Mouse (Mus musculus) kidney, adult 2 months (tissue): ENCODE measurements at regions not wholly inside any gene's neighbourhood (a gene's known extent, or its start where the extent isn't known, plus 50 kb on each side); places are given as distances from the start of the nearest gene placed in this dataset.

Experiments
- DNase-seq: peaks from one replicate; pipeline ENCODE4 v3.0.0; 2021
- H3K27ac ChIP-seq: fragments of 200-500 bp; 2 replicates; pipeline ENCODE4 v1.5.1; 2012; ENCODE audit warnings: low read depth, low read length, control low read depth, inconsistent platforms; ENCODE audit not compliant: insufficient read depth
- H3K27me3 ChIP-seq: fragments of 200-500 bp; replicated peaks from 2 replicates; pipeline ENCODE4 v1.6.1; 2012; ENCODE audit warnings: mild to moderate bottlenecking, moderate library complexity, low read length, inconsistent platforms; ENCODE audit not compliant: control insufficient read depth, insufficient read depth
- H3K36me3 ChIP-seq: fragments of 200-500 bp; 2 replicates; pipeline ENCODE4 v1.6.1; 2012; ENCODE audit warnings: mild to moderate bottlenecking, moderate library complexity, low read length, inconsistent platforms; ENCODE audit not compliant: control insufficient read depth, insufficient read depth
- H3K4me1 ChIP-seq: fragments of 200-500 bp; 2 replicates; pipeline ENCODE4 v1.6.1; 2011; ENCODE audit warnings: low read length; ENCODE audit not compliant: control insufficient read depth, insufficient read depth
- H3K4me3 ChIP-seq: fragments of 200-500 bp; 2 replicates; pipeline ENCODE4 v1.5.1; 2011; ENCODE audit warnings: mild to moderate bottlenecking, low read depth, low read length, control low read depth; ENCODE audit not compliant: insufficient read depth
- CTCF ChIP-seq: fragments of 200-500 bp; conservative IDR thresholded peaks from 2 replicates; pipeline ENCODE4 v1.5.1; 2011; ENCODE audit warnings: low read depth, mild to moderate bottlenecking, control low read depth, low read length, moderate library complexity, mixed read lengths; ENCODE audit not compliant: insufficient read depth, insufficient read length
- POLR2A ChIP-seq: fragments of 200-500 bp; IDR thresholded peaks from one replicate; pipeline ENCODE4 v1.6.1; 2011; ENCODE audit warnings: low read depth, low read length, control low read depth
- WGBS: fragments of 180-500 bp; shearing (Covaris S2); methylation state at CpG from one replicate; pipeline ENCODE4 v1.1.7; 2018; 5-methylcytosine and 5-hydroxymethylcytosine counted together

DNA sequence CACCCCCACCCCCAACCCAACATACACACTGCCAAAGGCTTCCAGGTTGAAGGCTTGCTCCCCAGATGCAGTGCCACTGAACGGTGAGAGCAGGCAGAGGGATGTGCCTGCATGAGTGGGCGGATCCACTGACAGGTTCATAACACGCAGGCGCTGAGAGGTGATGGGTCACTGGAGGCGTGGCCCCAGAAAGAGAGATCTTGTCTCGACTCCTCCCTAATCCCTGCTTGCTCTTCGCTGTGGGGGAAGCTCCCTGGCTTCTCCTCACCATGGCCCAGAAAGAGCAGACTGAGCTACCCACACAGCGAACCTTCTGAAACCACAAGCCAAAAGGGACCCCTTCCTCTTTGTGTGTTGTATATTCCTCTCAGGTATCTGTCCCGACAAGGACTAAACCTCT is 470.6 kb upstream of the Tbx3 start:
- Histone ChIP-seq H3K4me3 (no peak overlapping the region), H3K27me3 (no peaks in the 10 kb centered on the region), H3K4me1 (no peaks in the 10 kb centered on the region), H3K27ac (no peak overlapping the region), H3K36me3 (no peaks in the 10 kb centered on the region)
- no peak for DNase-seq
- 46% methylated on average over 9 of the region's 9 CpGs for WGBS
- TF ChIP-seq POLR2A, result no peak
- TF ChIP-seq CTCF, result no peak

DNA sequence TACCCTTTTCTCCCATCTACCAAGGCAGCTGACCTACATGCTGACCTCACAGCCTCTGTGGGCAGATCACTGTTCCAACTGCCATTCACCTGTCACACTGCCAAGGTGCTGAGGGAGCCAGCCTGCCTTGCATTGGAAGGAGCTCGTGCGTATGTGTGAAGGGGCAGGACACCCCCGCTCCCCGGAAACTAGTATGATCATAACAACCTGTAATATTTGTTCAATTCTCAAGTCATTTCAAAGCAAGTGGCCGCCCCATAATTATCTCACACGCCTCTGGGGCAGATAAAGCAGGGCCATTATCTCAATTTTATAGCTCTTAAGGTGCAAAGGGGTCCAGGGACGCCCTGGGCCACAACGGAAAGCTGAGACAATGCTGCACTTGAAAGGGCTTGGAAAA is 469.2 kb upstream of the Tbx3 start:
- H3K36me3 ChIP-seq, result no peaks in the 10 kb centered on the region
- no peak for DNase-seq
- no peaks in the 10 kb centered on the region for H3K27me3 ChIP-seq
- WGBS, result 76% methylated on average over 8 of the region's 8 CpGs
- no peak overlapping the region for H3K4me3 ChIP-seq
- H3K27ac ChIP-seq, result no peak overlapping the region
- no peak for TF ChIP-seq CTCF
- TF ChIP-seq POLR2A, result no peak
- no peaks in the 10 kb centered on the region for H3K4me1 ChIP-seq

DNA sequence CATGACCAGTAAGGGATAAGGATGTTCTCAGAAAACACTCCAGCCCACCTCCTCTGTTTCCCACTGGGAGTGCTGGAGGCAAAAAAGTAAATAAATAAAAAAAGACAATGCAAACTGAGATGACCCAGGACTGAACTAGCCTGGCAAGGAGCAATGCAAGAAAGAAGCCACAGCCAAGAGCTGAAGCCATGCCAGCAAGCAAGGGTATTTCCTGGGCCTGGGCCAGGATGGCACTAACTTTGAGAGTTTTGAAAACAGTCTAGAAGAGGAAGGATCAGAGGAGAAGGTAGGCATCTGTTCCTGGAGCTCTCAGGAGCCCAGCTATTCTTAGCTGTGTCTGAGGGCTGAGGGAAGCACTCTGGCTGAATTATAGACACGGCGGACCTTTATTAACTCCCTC is 465.7 kb upstream of the Tbx3 start:
- Histone ChIP-seq H3K36me3 (no peaks in the 10 kb centered on the region), H3K27ac (no peak overlapping the region), H3K4me3 (no peak overlapping the region), H3K27me3 (no peaks in the 10 kb centered on the region), H3K4me1 (no peaks in the 10 kb centered on the region)
- 35% methylated on average over 2 of the region's 2 CpGs for WGBS
- TF ChIP-seq POLR2A, result no peak
- no peak for TF ChIP-seq CTCF
- no peak for DNase-seq

DNA sequence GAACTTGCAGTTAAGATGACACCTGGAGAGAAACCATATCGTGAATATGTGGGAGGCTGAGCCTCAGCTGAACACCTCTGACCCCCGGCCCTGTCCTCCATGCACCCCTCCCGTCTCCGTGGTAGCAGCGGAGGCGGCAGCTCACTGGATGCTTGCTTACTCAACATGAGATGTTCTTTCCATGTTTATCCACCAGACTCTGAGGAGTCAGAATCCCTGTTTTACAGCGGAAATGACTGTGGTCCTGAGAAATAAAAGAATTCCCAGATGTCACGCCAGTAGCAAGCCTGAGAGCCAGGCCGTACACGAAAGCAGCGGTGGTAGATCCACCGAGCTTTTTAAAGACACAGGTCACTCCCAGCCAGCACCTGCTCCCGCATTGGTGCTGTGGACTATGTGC is 462.4 kb upstream of the Tbx3 start:
- no peak overlapping the region for H3K4me3 ChIP-seq
- no peaks in the 10 kb centered on the region for H3K27me3 ChIP-seq
- no peaks in the 10 kb centered on the region for H3K4me1 ChIP-seq
- H3K36me3 ChIP-seq, result no peaks in the 10 kb centered on the region
- DNase-seq, result peak; percentile 8
- no peak for TF ChIP-seq CTCF
- TF ChIP-seq POLR2A, result no peak
- H3K27ac ChIP-seq, result no peak overlapping the region
- WGBS, result 25% methylated on average over 13 of the region's 13 CpGs

DNA sequence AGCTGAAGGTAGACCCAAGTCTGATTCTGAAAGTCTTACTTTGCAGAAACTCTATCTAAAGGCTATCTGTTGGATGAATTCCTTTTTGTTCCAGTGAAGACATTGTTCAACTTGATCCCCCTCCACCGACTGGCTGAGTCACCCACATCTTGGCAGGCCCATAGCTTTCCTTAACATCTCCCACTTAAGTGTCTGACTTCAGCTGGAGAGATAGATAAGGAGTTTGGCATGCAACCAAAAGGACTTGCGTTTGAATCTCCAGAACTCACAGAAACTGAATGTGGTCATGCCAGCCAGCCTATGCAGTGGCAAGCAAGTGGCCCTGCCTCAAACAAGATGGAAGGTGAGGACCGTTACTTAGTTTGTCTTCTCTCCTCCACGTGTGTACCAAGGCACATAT is 457.3 kb upstream of the Tbx3 start:
- DNase-seq, result no peak
- no peak overlapping the region for H3K4me3 ChIP-seq
- 60% methylated on average over 4 of the region's 4 CpGs for WGBS
- no peaks in the 10 kb centered on the region for H3K36me3 ChIP-seq
- no peaks in the 10 kb centered on the region for H3K27me3 ChIP-seq
- no peak overlapping the region for H3K27ac ChIP-seq
- TF ChIP-seq CTCF (no peak), POLR2A (no peak)
- no peaks in the 10 kb centered on the region for H3K4me1 ChIP-seq

DNA sequence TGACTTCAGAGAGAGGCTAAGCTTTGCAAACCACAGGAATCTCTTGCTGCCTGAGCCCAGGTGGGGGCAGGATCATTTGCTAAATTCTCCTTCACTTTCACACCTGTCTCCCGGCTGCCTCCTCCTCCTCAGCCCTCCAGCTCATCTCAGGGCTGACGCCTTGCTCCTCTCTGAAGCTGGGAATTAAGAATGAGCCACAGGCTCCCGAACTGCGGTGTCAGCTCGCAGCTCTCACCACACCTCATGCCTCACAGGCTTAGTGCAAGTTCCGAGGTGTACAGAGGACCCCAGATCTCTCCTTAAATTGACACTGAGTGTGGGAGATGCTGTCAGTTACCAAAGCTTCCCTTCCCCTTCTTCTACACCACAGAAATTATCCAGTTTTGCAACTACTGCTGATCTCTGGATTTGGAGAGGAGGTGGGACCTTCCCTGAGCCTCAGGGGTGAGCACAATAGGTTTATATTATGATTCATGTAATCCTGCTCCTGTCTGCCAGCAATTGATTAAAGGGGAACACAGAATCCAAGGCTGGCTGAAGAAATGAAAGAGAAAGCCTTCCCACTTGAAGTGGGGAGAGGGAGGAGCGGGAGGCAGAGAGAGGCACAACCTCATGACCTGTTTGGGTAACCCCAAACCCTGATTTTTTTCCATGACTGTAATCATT is 456.6 kb upstream of the Tbx3 start:
- TF ChIP-seq CTCF (no peak), POLR2A (no peak)
- WGBS, result 53% methylated on average over 7 of the region's 7 CpGs

DNA sequence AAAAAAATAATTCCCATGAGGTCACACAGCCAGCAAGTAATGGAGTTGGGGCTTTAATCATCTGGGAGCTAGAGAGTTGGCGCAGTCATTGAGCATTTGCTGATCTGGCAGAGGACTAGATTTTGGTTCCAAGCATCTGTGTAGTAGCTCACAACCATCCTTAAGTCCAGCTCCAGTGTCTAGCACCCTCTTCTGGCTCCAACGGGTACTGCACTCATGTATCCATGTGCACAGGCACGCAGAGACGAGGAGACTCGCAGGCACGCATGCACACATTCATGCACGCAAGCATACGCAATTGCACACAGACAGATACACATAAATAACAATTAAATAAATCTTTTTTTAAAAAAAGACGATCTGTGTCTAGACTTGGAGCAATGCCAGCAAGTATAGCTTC is 455.5 kb upstream of the Tbx3 start:
- no peaks in the 10 kb centered on the region for H3K36me3 ChIP-seq
- H3K27ac ChIP-seq, result no peak overlapping the region
- no peaks in the 10 kb centered on the region for H3K4me1 ChIP-seq
- WGBS, result 92% methylated on average over 9 of the region's 9 CpGs
- no peak for DNase-seq
- H3K27me3 ChIP-seq, result no peaks in the 10 kb centered on the region
- H3K4me3 ChIP-seq, result no peak overlapping the region
- no peak for TF ChIP-seq POLR2A
- TF ChIP-seq CTCF, result peak; percentile 31; the same call in 1 of the 2 replicates

More for the DNA sequence above, 456.6 kb upstream of the Tbx3 start:
- DNase-seq, result no peak
- Histone ChIP-seq H3K4me1 (no peaks in the 10 kb centered on the region), H3K36me3 (no peaks in the 10 kb centered on the region), H3K27ac (no peak overlapping the region), H3K4me3 (no peak overlapping the region), H3K27me3 (no peaks in the 10 kb centered on the region)

DNA sequence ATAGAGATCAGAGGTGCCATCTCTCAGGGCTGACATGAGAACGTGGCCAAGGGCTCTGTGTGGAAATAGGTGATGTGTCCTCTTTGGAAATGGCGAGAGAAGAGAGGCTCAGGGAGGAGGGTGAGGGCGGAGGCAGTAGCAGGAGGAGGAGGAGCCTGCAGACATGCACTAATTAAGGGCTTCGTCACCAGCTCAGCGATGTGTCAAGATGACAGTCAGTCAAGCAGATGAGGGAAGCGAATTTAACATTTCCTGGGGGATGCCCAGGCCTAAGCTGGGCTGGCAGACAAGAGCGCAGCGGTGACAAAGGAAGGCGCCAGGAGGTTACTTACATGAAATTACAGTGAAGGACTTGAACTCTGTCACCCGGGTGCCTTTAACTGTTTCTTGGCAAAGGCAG is 455.1 kb upstream of the Tbx3 start:
- Histone ChIP-seq H3K4me3 (no peak overlapping the region), H3K27me3 (no peaks in the 10 kb centered on the region), H3K36me3 (no peaks in the 10 kb centered on the region), H3K4me1 (no peaks in the 10 kb centered on the region), H3K27ac (no peak overlapping the region)
- 72% methylated on average over 10 of the region's 10 CpGs for WGBS
- no peak for DNase-seq
- TF ChIP-seq POLR2A, result no peak
- no peak for TF ChIP-seq CTCF
